Mouse (Mus musculus): ENCODE measurements at regions not wholly inside any gene's neighbourhood (a gene's known extent, or its start where the extent isn't known, plus 50 kb on each side); places are given as distances from the start of the nearest gene placed in this dataset.

GRCm38 (mm10) chr1:62872771-62873170 lies 169.7 kb downstream of the Nrp2 start:
- no peak for DNase-seq (ENCODE audit: low spot score in 2 of 2)

DNA sequence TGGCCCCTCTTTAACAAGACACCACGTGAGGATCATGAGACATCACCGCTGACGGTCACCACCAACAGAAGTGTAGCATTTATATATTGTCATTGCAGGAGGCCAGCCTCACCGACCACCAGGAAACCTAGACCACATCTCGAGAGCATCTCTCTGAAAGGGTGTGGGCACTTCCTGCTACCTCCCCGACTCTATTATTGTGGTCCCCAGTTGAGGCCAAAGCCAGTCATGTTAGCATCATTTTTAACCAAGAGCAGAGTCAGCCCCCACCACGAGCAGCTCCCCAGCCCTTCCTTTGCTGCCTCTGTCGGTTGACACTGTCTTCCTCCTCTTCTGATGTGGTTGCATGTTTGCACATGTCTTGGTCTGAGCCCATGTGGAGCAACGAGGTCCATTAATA lies 172.5 kb downstream of the Nrp2 start:
- no peak for DNase-seq (ENCODE audit: low spot score in 2 of 2)

DNA sequence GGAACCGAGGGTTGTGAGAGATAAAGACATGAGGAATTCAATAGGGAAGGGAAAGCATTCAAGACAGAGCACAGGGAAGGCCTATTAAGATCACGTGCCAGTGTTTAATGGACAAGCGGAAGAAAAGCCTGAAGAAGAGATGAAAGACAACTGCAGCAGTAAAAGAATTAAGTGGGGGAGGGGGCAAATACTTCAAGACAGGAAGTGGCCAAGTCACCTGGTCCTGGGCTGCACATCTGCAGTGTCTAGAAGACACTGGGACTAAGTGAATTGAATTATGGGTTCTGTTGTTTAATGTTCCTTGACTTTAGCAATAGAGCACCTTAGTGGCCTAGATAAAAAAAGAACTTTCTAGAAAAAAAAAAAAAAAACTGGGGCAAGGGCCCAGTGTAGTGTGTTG lies 173.6 kb downstream of the Nrp2 start:
- DNase-seq (ENCODE audit: low spot score in 2 of 2) = no peak

DNA sequence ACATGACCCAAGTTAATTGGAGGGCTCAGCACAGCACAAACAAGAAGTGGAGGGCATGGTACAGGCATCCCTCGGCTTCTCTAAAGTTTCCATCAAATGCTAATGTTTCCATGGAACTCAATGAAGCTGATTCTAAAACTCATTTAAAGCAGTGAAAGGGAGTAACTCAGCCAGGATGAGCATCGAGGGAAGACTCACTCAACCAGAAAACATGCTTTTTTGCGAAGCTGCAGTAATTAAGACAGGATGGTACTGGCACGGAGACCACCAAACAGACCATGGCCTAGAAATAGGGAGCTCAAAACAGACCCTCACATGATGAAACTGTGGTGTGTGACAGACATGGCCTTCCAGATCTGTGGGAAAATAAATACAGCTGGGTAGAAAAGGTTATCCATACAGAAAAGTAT lies 177.8 kb downstream of the Nrp2 start:
- DNase-seq (ENCODE audit: low spot score in 2 of 2) = no peak

GRCm38 (mm10) chr1:62881477-62881876 lies 178.4 kb downstream of the Nrp2 start:
- DNase-seq (ENCODE audit: low spot score in 2 of 2) = no peak

- no peak for DNase-seq (ENCODE audit: low spot score in 2 of 2)
Observed at GRCm38 (mm10) chr1:62882028-62882427, 178.9 kb downstream of the Nrp2 start.

- DNase-seq (ENCODE audit: low spot score in 2 of 2) = no peak
Observed at GRCm38 (mm10) chr1:62884876-62885480, 181.9 kb downstream of the Nrp2 start.

DNA sequence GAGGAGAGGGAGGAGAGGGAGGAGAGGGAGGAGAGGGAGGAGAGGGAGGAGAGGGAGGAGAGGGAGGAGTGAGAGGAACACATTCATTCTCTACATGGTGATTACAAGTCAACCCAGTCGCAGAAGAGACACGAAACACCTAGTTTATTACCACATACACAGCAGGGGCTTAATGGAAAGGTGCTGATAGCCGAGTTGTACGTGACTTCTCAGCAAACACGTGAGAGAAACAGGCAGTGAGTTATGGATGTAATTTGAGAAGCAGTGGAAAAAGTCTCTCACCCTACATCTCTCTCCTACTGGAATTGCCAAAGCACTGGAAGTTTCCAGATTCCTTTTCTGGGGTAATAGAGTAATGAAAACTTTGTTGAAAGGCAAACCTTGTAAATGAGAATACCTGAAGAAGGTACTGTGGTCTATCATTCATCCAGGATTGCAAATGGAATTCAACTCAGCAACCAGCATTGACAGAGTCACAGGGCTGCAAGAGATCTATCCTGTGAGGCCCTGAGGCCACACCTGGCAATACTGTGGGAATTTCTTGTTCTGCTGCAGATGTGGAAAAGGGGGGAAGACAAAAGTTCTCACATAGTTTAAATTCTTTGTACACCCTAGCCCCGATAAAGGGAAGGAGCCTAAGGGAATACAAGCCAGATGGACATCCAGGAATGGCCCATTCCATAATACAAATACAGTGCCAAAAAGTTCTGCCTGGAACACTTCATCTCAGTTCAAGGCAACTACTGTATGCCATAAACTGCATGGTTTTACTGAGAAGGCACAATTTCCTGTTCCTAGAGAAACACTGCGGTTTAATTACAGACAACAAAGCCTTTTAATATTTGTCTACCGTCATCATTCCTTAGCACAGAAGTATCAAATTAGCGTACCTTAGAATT lies 184.7 kb downstream of the Nrp2 start:
- DNase-seq (ENCODE audit: low spot score in 2 of 2) = no peak

GRCm38 (mm10) chr1:62901375-62901774 lies 198.3 kb downstream of the Nrp2 start:
- peak in 1 of 2 experiments; percentile 74 for DNase-seq (ENCODE audit: low spot score in 2 of 2)

DNA sequence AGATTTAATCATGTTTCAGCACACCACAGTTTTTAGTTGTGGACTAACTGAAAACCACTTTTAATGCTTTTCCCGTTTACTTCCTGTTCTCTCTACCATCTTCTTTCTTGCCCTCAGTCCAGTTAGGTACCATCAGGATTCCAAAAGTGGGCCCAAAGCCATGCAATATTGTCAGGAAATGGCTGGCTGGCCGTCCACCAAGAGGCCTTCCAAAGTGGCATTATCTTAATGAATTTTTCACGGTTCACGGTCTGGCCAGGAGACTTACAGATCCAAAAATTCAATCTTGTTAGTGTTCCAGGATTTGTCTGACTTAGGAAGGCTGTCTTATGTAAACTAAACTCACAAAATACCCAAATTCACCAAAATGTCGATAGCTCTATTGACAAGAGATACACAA lies 198.8 kb downstream of the Nrp2 start:
- DNase-seq (ENCODE audit: low spot score in 2 of 2) = no peak

- no peak for DNase-seq (ENCODE audit: low spot score in 2 of 2)
Observed at GRCm38 (mm10) chr1:62902931-62903453, 199.9 kb downstream of the Nrp2 start.

DNA sequence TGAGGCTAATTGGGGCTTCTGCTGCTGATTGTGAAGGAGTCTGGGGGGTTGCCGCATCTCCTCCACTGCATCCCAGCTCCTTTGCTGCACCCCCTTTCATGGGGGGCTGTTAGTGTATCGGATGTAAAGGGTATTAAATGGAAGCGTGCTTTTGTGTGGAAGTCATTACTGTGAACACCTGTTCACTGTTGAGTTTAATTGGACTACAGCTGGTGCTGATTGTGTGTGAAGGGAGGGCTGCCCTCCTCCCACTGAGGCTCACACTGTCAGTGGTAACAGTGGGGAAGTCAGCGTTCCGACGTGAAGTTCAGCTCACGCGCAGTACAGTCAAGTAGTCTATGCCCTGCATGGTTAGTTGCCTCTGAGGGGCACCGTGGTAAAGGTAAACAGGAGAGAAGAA lies 202.7 kb downstream of the Nrp2 start:
- no peak for DNase-seq (ENCODE audit: low spot score in 2 of 2)

DNA sequence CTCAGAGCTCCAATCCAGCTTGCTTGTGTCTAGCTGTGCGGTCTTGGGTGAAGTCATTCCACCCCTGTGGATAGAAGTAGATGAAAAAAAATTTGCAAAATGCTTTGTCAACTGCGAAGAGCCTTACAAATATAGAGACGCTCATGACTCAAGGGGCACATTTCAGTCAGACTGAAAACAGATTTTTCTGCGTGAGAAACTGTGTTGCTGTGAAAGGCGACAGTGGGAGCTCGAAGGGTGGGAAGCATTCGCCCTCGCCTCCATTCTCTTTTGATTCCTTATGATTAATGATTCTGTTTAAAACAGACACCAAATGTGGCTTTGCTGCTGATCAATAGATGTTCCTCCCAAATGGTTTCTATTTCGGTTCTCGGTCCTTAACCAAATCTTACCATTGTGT lies 204.2 kb downstream of the Nrp2 start:
- DNase-seq (ENCODE audit: low spot score in 2 of 2) = no peak
